Mouse (Mus musculus): Measurements from ENCODE around the gene Zer1. TPM values are rescaled to one million over a fixed set of nuclear protein-coding genes. Genes with fewer than 3 reads are reported as not detected.
"Not testable (repeated sequence)": the region's sequence is repeated elsewhere in the genome, so short reads cannot be mapped to it uniquely, and the experiment has no call there.

The Zer1 gene
- polyA plus RNA-seq, 1 experiment from 2014 or later = 5.1 TPM

- H3K9ac ChIP-seq (ENCODE audit: low read length) = peak overlapping the region; percentile 80
- WGBS = 24% methylated on average over 16 of the region's 16 CpGs
- H3K27me3 ChIP-seq (ENCODE audit: control insufficient read depth, insufficient read depth, low read length) = no peaks in the 10 kb centered on the region
- H3K36me3 ChIP-seq (ENCODE audit: control insufficient read depth, insufficient read depth, low read length) = no peaks in the 10 kb centered on the region
- H3K9me3 ChIP-seq (ENCODE audit: control insufficient read depth, low read length) = no peaks in the 10 kb centered on the region
- peak overlapping the region; percentile 73 for H3K4me2 ChIP-seq
- H3K4me1 ChIP-seq (ENCODE audit: control insufficient read depth, insufficient read depth, low read length) = peaks cover 11% of the 10 kb centered on the region
- ATAC-seq (ENCODE audit: low FRiP score) (no peak; the same call in 1 of the 2 replicates), DNase-seq (ENCODE audit: low spot score, missing footprints) (no peak)
- H3K4me3 ChIP-seq (ENCODE audit: low read depth, low read length) = peak overlapping the region; percentile 81
- 0 out of 2 replicates have a peak overlapping the region, but pooled peaks have one; percentile 16 for H3K27ac ChIP-seq (ENCODE audit: low read depth, low read length)
Measured at GRCm38 (mm10) chr2:30132801-30133612, 8.6 kb upstream of the Zer1 start.

- H3K27ac ChIP-seq (ENCODE audit: low read depth, low read length); H3K9me3 ChIP-seq (ENCODE audit: control insufficient read depth, low read length); DNase-seq (ENCODE audit: low spot score, missing footprints); H3K4me3 ChIP-seq (ENCODE audit: low read depth, low read length); H3K4me2 ChIP-seq; H3K36me3 ChIP-seq (ENCODE audit: control insufficient read depth, insufficient read depth, low read length); ATAC-seq (ENCODE audit: low FRiP score); H3K27me3 ChIP-seq (ENCODE audit: control insufficient read depth, insufficient read depth, low read length); H3K9ac ChIP-seq (ENCODE audit: low read length): not testable (repeated sequence)
- 63% methylated on average over 5 of the region's 5 CpGs for WGBS
- peaks cover 11% of the 10 kb centered on the region for H3K4me1 ChIP-seq (ENCODE audit: control insufficient read depth, insufficient read depth, low read length)
Measured at GRCm38 (mm10) chr2:30131240-30131639, 6.9 kb upstream of the Zer1 start.

- Histone ChIP-seq H3K36me3 (ENCODE audit: control insufficient read depth, insufficient read depth, low read length) (no peaks in the 10 kb centered on the region), H3K9me3 (ENCODE audit: control insufficient read depth, low read length) (no peaks in the 10 kb centered on the region), H3K4me1 (ENCODE audit: control insufficient read depth, insufficient read depth, low read length) (peaks cover 11% of the 10 kb centered on the region), H3K9ac (ENCODE audit: low read length) (no peak overlapping the region), H3K4me3 (ENCODE audit: low read depth, low read length) (no peak overlapping the region), H3K4me2 (no peak overlapping the region), H3K27me3 (ENCODE audit: control insufficient read depth, insufficient read depth, low read length) (no peaks in the 10 kb centered on the region), H3K27ac (ENCODE audit: low read depth, low read length) (no peak overlapping the region)
- WGBS = 82% methylated on average over 4 of the region's 4 CpGs
- ATAC-seq (ENCODE audit: low FRiP score) (no peak), DNase-seq (ENCODE audit: low spot score, missing footprints) (no peak)
Measured at GRCm38 (mm10) chr2:30130156-30130555, 5.8 kb upstream of the Zer1 start.

- Histone ChIP-seq H3K4me2 (no peak overlapping the region), H3K27me3 (ENCODE audit: control insufficient read depth, insufficient read depth, low read length) (no peaks in the 10 kb centered on the region), H3K4me1 (ENCODE audit: control insufficient read depth, insufficient read depth, low read length) (peaks cover 7% of the 10 kb centered on the region), H3K27ac (ENCODE audit: low read depth, low read length) (no peak overlapping the region), H3K9ac (ENCODE audit: low read length) (no peak overlapping the region), H3K9me3 (ENCODE audit: control insufficient read depth, low read length) (no peaks in the 10 kb centered on the region), H3K36me3 (ENCODE audit: control insufficient read depth, insufficient read depth, low read length) (no peaks in the 10 kb centered on the region), H3K4me3 (ENCODE audit: low read depth, low read length) (no peak overlapping the region)
- DNase-seq (ENCODE audit: low spot score, missing footprints) (peak; percentile 88), ATAC-seq (ENCODE audit: low FRiP score) (no peak)
- 28% methylated on average over 2 of the region's 2 CpGs for WGBS
Measured at GRCm38 (mm10) chr2:30128789-30129188, 4.4 kb upstream of the Zer1 start.

- DNase-seq (ENCODE audit: low spot score, missing footprints) = no peak
- no peaks in the 10 kb centered on the region for H3K9me3 ChIP-seq (ENCODE audit: control insufficient read depth, low read length)
- H3K9ac ChIP-seq (ENCODE audit: low read length) = peak overlapping the region; percentile 74
- ATAC-seq (ENCODE audit: low FRiP score) = peak; percentile 64; the same call in 1 of the 2 replicates
- 2% methylated on average over 43 of the region's 44 CpGs for WGBS
- H3K4me3 ChIP-seq (ENCODE audit: low read depth, low read length) = peak overlapping the region; percentile 64
- no peaks in the 10 kb centered on the region for H3K36me3 ChIP-seq (ENCODE audit: control insufficient read depth, insufficient read depth, low read length)
- H3K27ac ChIP-seq (ENCODE audit: low read depth, low read length) = peak overlapping the region; percentile 64
- H3K4me1 ChIP-seq (ENCODE audit: control insufficient read depth, insufficient read depth, low read length) = peaks cover 18% of the 10 kb centered on the region
- H3K27me3 ChIP-seq (ENCODE audit: control insufficient read depth, insufficient read depth, low read length) = no peaks in the 10 kb centered on the region
- peak overlapping the region; percentile 91 for H3K4me2 ChIP-seq
Measured at GRCm38 (mm10) chr2:30123729-30124471, 485 bp downstream of the Zer1 start.

GRCm38 (mm10) chr2:30122766-30123165, 1.6 kb downstream of the Zer1 start:
- DNase-seq (ENCODE audit: low spot score, missing footprints) = no peak
- H3K4me2 ChIP-seq = no peak overlapping the region
- H3K36me3 ChIP-seq (ENCODE audit: control insufficient read depth, insufficient read depth, low read length) = no peaks in the 10 kb centered on the region
- H3K4me1 ChIP-seq (ENCODE audit: control insufficient read depth, insufficient read depth, low read length) = peaks cover 18% of the 10 kb centered on the region
- no peak overlapping the region; the same call in 1 of the 2 replicates for H3K9ac ChIP-seq (ENCODE audit: low read length)
- WGBS = 89% methylated on average over 5 of the region's 5 CpGs
- no peaks in the 10 kb centered on the region for H3K9me3 ChIP-seq (ENCODE audit: control insufficient read depth, low read length)
- no peak for ATAC-seq (ENCODE audit: low FRiP score)
- no peak overlapping the region for H3K27ac ChIP-seq (ENCODE audit: low read depth, low read length)
- no peak overlapping the region for H3K4me3 ChIP-seq (ENCODE audit: low read depth, low read length)
- H3K27me3 ChIP-seq (ENCODE audit: control insufficient read depth, insufficient read depth, low read length) = no peaks in the 10 kb centered on the region

GRCm38 (mm10) chr2:30120269-30120668, 4.1 kb downstream of the Zer1 start:
- DNase-seq (ENCODE audit: low spot score, missing footprints) = no peak
- no peak overlapping the region for H3K9ac ChIP-seq (ENCODE audit: low read length)
- no peak for ATAC-seq (ENCODE audit: low FRiP score)
- WGBS = 83% methylated on average over 4 of the region's 4 CpGs
- H3K9me3 ChIP-seq (ENCODE audit: control insufficient read depth, low read length) = no peaks in the 10 kb centered on the region
- H3K36me3 ChIP-seq (ENCODE audit: control insufficient read depth, insufficient read depth, low read length) = no peaks in the 10 kb centered on the region
- no peak overlapping the region for H3K4me2 ChIP-seq
- peaks cover 18% of the 10 kb centered on the region for H3K4me1 ChIP-seq (ENCODE audit: control insufficient read depth, insufficient read depth, low read length)
- H3K27me3 ChIP-seq (ENCODE audit: control insufficient read depth, insufficient read depth, low read length) = no peaks in the 10 kb centered on the region
- H3K27ac ChIP-seq (ENCODE audit: low read depth, low read length) = no peak overlapping the region
- no peak overlapping the region for H3K4me3 ChIP-seq (ENCODE audit: low read depth, low read length)

GRCm38 (mm10) chr2:30119641-30120051, 4.7 kb downstream of the Zer1 start:
- 19% methylated on average over 6 of the region's 6 CpGs for WGBS
- Histone ChIP-seq H3K27ac (ENCODE audit: low read depth, low read length) (no peak overlapping the region), H3K4me2 (no peak overlapping the region), H3K4me3 (ENCODE audit: low read depth, low read length) (no peak overlapping the region), H3K27me3 (ENCODE audit: control insufficient read depth, insufficient read depth, low read length) (no peaks in the 10 kb centered on the region), H3K4me1 (ENCODE audit: control insufficient read depth, insufficient read depth, low read length) (peaks cover 14% of the 10 kb centered on the region), H3K36me3 (ENCODE audit: control insufficient read depth, insufficient read depth, low read length) (no peaks in the 10 kb centered on the region), H3K9ac (ENCODE audit: low read length) (peak overlapping the region; percentile 14; the same call in 1 of the 2 replicates), H3K9me3 (ENCODE audit: control insufficient read depth, low read length) (no peaks in the 10 kb centered on the region)
- peak; percentile 62 for DNase-seq (ENCODE audit: low spot score, missing footprints)
- no peak for ATAC-seq (ENCODE audit: low FRiP score)

- Histone ChIP-seq H3K9me3 (ENCODE audit: control insufficient read depth, low read length) (no peaks in the 10 kb centered on the region), H3K27me3 (ENCODE audit: control insufficient read depth, insufficient read depth, low read length) (no peaks in the 10 kb centered on the region), H3K36me3 (ENCODE audit: control insufficient read depth, insufficient read depth, low read length) (peaks cover 8% of the 10 kb centered on the region), H3K9ac (ENCODE audit: low read length) (no peak overlapping the region), H3K27ac (ENCODE audit: low read depth, low read length) (no peak overlapping the region), H3K4me3 (ENCODE audit: low read depth, low read length) (no peak overlapping the region), H3K4me2 (no peak overlapping the region), H3K4me1 (ENCODE audit: control insufficient read depth, insufficient read depth, low read length) (no peaks in the 10 kb centered on the region)
- ATAC-seq (ENCODE audit: low FRiP score) = no peak
- 92% methylated on average over 5 of the region's 5 CpGs for WGBS
- DNase-seq (ENCODE audit: low spot score, missing footprints) = peak; percentile 10
Measured at GRCm38 (mm10) chr2:30112564-30112963, 11.8 kb downstream of the Zer1 start.
